ENCODE assay signal across 7 mouse cellular contexts in the genomic region with DNA sequence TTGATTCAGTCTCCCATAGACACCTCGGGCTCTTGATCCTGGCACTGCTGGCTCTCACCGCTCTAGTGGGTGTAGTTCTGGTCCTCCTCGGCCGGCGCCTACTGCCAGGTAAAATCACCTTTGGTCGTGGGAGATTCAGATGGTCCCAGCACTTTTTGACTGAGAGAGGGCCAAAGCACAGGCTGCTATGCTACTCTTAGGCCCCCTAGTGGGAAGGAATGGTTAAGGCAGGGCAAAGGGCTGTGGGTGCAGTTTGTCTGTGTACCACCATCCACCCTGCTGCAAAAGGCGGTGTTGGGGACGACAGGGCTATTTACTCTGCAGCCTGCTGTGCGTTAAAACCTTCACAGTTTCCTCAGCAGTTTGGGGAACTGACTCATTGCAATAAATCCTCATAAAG. TPM values are rescaled to one million over a fixed set of nuclear protein-coding genes. Genes with fewer than 3 reads are reported as not detected.
DNase-seq lines count a peak whose midpoint lies in the region; ATAC-seq and TF ChIP-seq lines count a peak whose summit lies in the region.

No protein-coding gene starts in this region.

- peak overlapping the region; percentile 40 for H3K9ac ChIP-seq in forebrain, embryonic 14.5 days (ENCODE audit: low read length)
- peak overlapping the region; percentile 21; the same call in 1 of the 2 replicates for H3K9ac ChIP-seq in hindbrain, embryonic 11.5 days (ENCODE audit: low read depth, low read length)

- CTCF ChIA-PET in Patski (lab: Charles Lee), result interaction anchor here (0.7 to 10.3 kb wide), 7 partner anchors 11 to 26 kb away, joined by 3 to 82 read pairs (median 6); a partner anchor contains a TSS

- POLR2A ChIA-PET in Patski (lab: Charles Lee), result interaction anchor here (3.0 kb wide), 1 partner anchor 26 kb away, joined by 10 read pairs; a partner anchor contains a TSS

- ATAC-seq in Patski, result peak; percentile 53
- ATAC-seq in forebrain, embryonic 14.5 days, result peak; percentile 79
- ATAC-seq in hindbrain, embryonic 11.5 days (ENCODE audit: low FRiP score), result peak; percentile 58; the same call in 1 of the 2 replicates
- ATAC-seq in megakaryocyte, adult 5-6 weeks (ENCODE audit: poor library complexity, severe bottlenecking), result peak; percentile 87

- H3K36me3 ChIP-seq in forebrain, embryonic 14.5 days (ENCODE audit: control insufficient read depth, insufficient read depth, low read length), result no peaks in the 10 kb centered on the region
- H3K36me3 ChIP-seq in hindbrain, embryonic 11.5 days (ENCODE audit: control insufficient read depth, insufficient read depth, low read length), result no peaks in the 10 kb centered on the region

- H3K27me3 ChIP-seq in Patski, result no peaks in the 10 kb centered on the region
- H3K27me3 ChIP-seq in forebrain, embryonic 14.5 days (replicated peaks; ENCODE audit: control insufficient read depth, insufficient read depth, low read length), result peaks cover 14% of the 10 kb centered on the region; the same call in 1 of the 2 replicates
- H3K27me3 ChIP-seq in hindbrain, embryonic 11.5 days (ENCODE audit: control insufficient read depth, insufficient read depth, low read length), result peaks cover 19% of the 10 kb centered on the region

- H3K27ac ChIP-seq in forebrain, embryonic 14.5 days (ENCODE audit: low read depth, low read length), result no peak overlapping the region
- no peak overlapping the region for H3K27ac ChIP-seq in hindbrain, embryonic 11.5 days (ENCODE audit: low read depth, low read length)

- H3K9me3 ChIP-seq in forebrain, embryonic 14.5 days (replicated peaks; ENCODE audit: control insufficient read depth, low read length), result no peaks in the 10 kb centered on the region
- no peaks in the 10 kb centered on the region for H3K9me3 ChIP-seq in hindbrain, embryonic 11.5 days (ENCODE audit: control insufficient read depth, low read length)

- H3K4me2 ChIP-seq in forebrain, embryonic 14.5 days (ENCODE audit: low read length), result peak overlapping the region; percentile 60
- H3K4me2 ChIP-seq in hindbrain, embryonic 11.5 days (replicated peaks; ENCODE audit: low read depth, low read length), result peak overlapping the region; percentile 48

- H3K4me1 ChIP-seq in forebrain, embryonic 14.5 days (ENCODE audit: control insufficient read depth, insufficient read depth, low read length), result no peaks in the 10 kb centered on the region
- H3K4me1 ChIP-seq in hindbrain, embryonic 11.5 days (replicated peaks; ENCODE audit: control insufficient read depth, insufficient read depth, low read length), result no peaks in the 10 kb centered on the region

- WGBS in forebrain, embryonic 14.5 days, result 10% methylated on average over 9 of the region's 9 CpGs
- WGBS in hindbrain, embryonic 11.5 days, result 10% methylated on average over 9 of the region's 9 CpGs

- DNase-seq in Patski (ENCODE audit: low read depth, low spot score), result no peak
- DNase-seq in cerebellum, adult 11 months, result peak; percentile 68
- peak; percentile 81 for DNase-seq in forebrain, embryonic 14.5 days (ENCODE audit: low spot score)
- peak; percentile 84 for DNase-seq in hindbrain, embryonic 11.5 days (ENCODE audit: low spot score)
- peak; percentile 60 to 61 for DNase-seq in layer of hippocampus, postnatal 14 days (ENCODE audit: low spot score in 2 of 2)
- peak; percentile 84 for DNase-seq in retina, postnatal 1 day

- peak overlapping the region; percentile 30; the same call in 1 of the 2 replicates for H3K4me3 ChIP-seq in forebrain, embryonic 14.5 days (ENCODE audit: low read depth, low read length)
- peak overlapping the region; percentile 18 for H3K4me3 ChIP-seq in hindbrain, embryonic 11.5 days (ENCODE audit: low read depth, low read length)

- no peak for TF ChIP-seq CTCF in Patski (IDR thresholded peaks at IDR 0.05)

- in situ Hi-C loops in Patski (cut with MboI; ENCODE audit: low pct_unique_long_range_greater_than_20kb), result no loop called here

RNA-seq across cellular contexts. Expression of a gene that starts 2.2 kb away (rescaled TPM):
- 242 TPM for polyA plus RNA-seq in Patski (2021)
- polyA plus RNA-seq in forebrain, embryonic 14.5 days (2014; fragmentation: Nextera tagmentation; extraction: Ambion mirVana), result 1.3 and 2.0 TPM in 2 replicates
- polyA plus RNA-seq in hindbrain, embryonic 11.5 days (2014; fragmentation: Nextera tagmentation; extraction: Ambion mirVana), result 2.7 and 3.2 TPM in 2 replicates
- 1 to 10 TPM; 3.4 to 3.8 TPM for total RNA-seq in layer of hippocampus, postnatal 14 days (2021)
- not detected in 2 replicates for total RNA-seq in megakaryocyte, adult 5-6 weeks (2015)
- total RNA-seq in megakaryocyte, adult 5-6 weeks (2017), result not detected in 2 replicates

RNA-seq across cellular contexts. Expression of a gene that starts 10.7 kb away (rescaled TPM):
- polyA plus RNA-seq in Patski (2021), result 1.7 TPM
- polyA plus RNA-seq in forebrain, embryonic 14.5 days (2014; fragmentation: Nextera tagmentation; extraction: Ambion mirVana), result not detected in 2 replicates
- 0.77 and 0.88 TPM in 2 replicates for polyA plus RNA-seq in hindbrain, embryonic 11.5 days (2014; fragmentation: Nextera tagmentation; extraction: Ambion mirVana)
- total RNA-seq in layer of hippocampus, postnatal 14 days (2021), result under 1 TPM; 0.36 to 0.81 TPM
- total RNA-seq in megakaryocyte, adult 5-6 weeks (2015), result not detected in 2 replicates
- total RNA-seq in megakaryocyte, adult 5-6 weeks (2017), result not detected in 2 replicates

RNA-seq across cellular contexts. Expression of a gene that starts 14.1 kb away (rescaled TPM):
- 131 TPM for polyA plus RNA-seq in Patski (2021)
- 37.2 and 49.4 TPM in 2 replicates for polyA plus RNA-seq in forebrain, embryonic 14.5 days (2014; fragmentation: Nextera tagmentation; extraction: Ambion mirVana)
- 29.6 and 32.6 TPM in 2 replicates for polyA plus RNA-seq in hindbrain, embryonic 11.5 days (2014; fragmentation: Nextera tagmentation; extraction: Ambion mirVana)
- total RNA-seq in layer of hippocampus, postnatal 14 days (2021), result 100 to 1,000 TPM in 1 of 2 experiments, 10 to 100 TPM in 1; 99.5 to 101 TPM
- 0.27 and 2.1 TPM in 2 replicates for total RNA-seq in megakaryocyte, adult 5-6 weeks (2015)
- 1.9 and 3.4 TPM in 2 replicates for total RNA-seq in megakaryocyte, adult 5-6 weeks (2017)

RNA-seq across cellular contexts. Expression of a gene that starts 26.7 kb away (rescaled TPM):
- 120 TPM for polyA plus RNA-seq in Patski (2021)
- 88.0 and 94.4 TPM in 2 replicates for polyA plus RNA-seq in forebrain, embryonic 14.5 days (2014; fragmentation: Nextera tagmentation; extraction: Ambion mirVana)
- 75.1 and 79.7 TPM in 2 replicates for polyA plus RNA-seq in hindbrain, embryonic 11.5 days (2014; fragmentation: Nextera tagmentation; extraction: Ambion mirVana)
- 10 to 100 TPM; 45.6 to 53.3 TPM for total RNA-seq in layer of hippocampus, postnatal 14 days (2021)
- total RNA-seq in megakaryocyte, adult 5-6 weeks (2015), result 34.2 and 43.6 TPM in 2 replicates
- total RNA-seq in megakaryocyte, adult 5-6 weeks (2017), result 11.0 and 12.7 TPM in 2 replicates

RNA-seq across cellular contexts. Expression of a gene that starts 32.7 kb away (rescaled TPM):
- polyA plus RNA-seq in Patski (2021), result 0.63 TPM
- polyA plus RNA-seq in forebrain, embryonic 14.5 days (2014; fragmentation: Nextera tagmentation; extraction: Ambion mirVana), result 3.2 and 5.4 TPM in 2 replicates
- polyA plus RNA-seq in hindbrain, embryonic 11.5 days (2014; fragmentation: Nextera tagmentation; extraction: Ambion mirVana), result 0.73 and 0.77 TPM in 2 replicates
- total RNA-seq in layer of hippocampus, postnatal 14 days (2021), result 10 to 100 TPM; 45.8 to 48.1 TPM
- 0.09 TPM in 1 of 2 replicates, not detected in the other for total RNA-seq in megakaryocyte, adult 5-6 weeks (2015)
- not detected in 2 replicates for total RNA-seq in megakaryocyte, adult 5-6 weeks (2017)

Comparison
In these comparisons a context has a peak if more than half of its experiments do, and no peak if none do; other contexts are left out.
1. RNA of a gene that starts 2.2 kb away (polyA plus RNA-seq): 242 TPM in Patski (single experiment); 2.7 to 3.2 TPM in hindbrain, embryonic 11.5 days and 1.3 to 2.0 TPM in forebrain, embryonic 14.5 days; every median in the first group is over 10 times any median in the second.
2. Peak in every context shown above with its lines, with median percentiles within 50 percentile points of each other: ATAC-seq.